In the genomic region with DNA sequence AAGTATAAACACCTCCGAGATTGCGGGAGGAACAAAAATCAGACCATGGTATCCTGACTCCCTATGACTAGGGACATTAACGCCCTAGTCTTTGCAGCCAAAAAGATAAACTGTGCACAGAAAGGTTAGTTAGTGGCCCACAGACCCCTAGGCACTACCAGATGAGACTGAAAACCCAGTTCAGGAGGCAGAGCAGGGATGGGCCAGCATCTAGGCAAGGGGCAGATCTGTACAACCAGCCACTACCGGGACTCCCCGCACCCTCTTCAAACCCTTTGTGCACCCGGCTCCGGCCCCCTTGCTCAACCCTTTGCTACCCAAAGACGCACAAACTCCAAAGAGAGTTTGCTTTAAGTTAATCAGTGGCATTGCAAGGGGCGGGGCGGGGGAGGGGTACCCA, we compare ENCODE assay signal across 10 mouse cellular contexts. TPM values are rescaled to one million over a fixed set of nuclear protein-coding genes. Genes with fewer than 3 reads are reported as not detected.
DNase-seq lines count a peak whose midpoint lies in the region; ATAC-seq and TF ChIP-seq lines count a peak whose summit lies in the region.
"Had no signal": no experiment of that assay in that cellular context is flagged by ENCODE, and none has a peak within 500 bp of the region (broad histone marks: within the 10 kb centered on the region; RNA-seq: fewer than 3 reads in every experiment).

No protein-coding gene starts in this region.

- no peaks in the 10 kb centered on the region for H3K9me3 ChIP-seq in heart, embryonic 13.5 days
- no peaks in the 10 kb centered on the region for H3K9me3 ChIP-seq in E14TG2a.4 (ENCODE audit: low read length)
- H3K9me3 ChIP-seq in embryonic facial prominence, embryonic 12.5 days = no peaks in the 10 kb centered on the region
- no peaks in the 10 kb centered on the region for H3K9me3 ChIP-seq in liver, embryonic 14.5 days (ENCODE audit: control insufficient read depth, low read length)

- intact Hi-C loops in heart, postnatal 36 days (cut with DNase I) = loop anchor here (5.0 kb wide), 3 partner anchors 174 to 276 kb away; no protein-coding TSS in a partner anchor
- intact Hi-C loops in gastrocnemius, postnatal 36 days (cut with DNase I) = no loop called here

- WGBS in heart, embryonic 13.5 days = 4% methylated on average over 10 of the region's 10 CpGs
- WGBS in embryonic facial prominence, embryonic 12.5 days = 2% methylated on average over 10 of the region's 10 CpGs
- WGBS in liver, embryonic 14.5 days (ENCODE audit: insufficient replicate concordance) = 3% methylated on average over 10 of the region's 10 CpGs

- peaks cover 79% of the 10 kb centered on the region for H3K27me3 ChIP-seq in heart, embryonic 13.5 days (replicated peaks)
- H3K27me3 ChIP-seq in E14TG2a.4 (ENCODE audit: insufficient read depth, low read length) = peaks cover 10% of the 10 kb centered on the region; the same call in 1 of the 2 replicates
- H3K27me3 ChIP-seq in embryonic facial prominence, embryonic 12.5 days = peaks cover 50% of the 10 kb centered on the region
- peaks cover 51% of the 10 kb centered on the region for H3K27me3 ChIP-seq in liver, embryonic 14.5 days (ENCODE audit: control insufficient read depth, insufficient read depth, low read length)

- no peak overlapping the region for H3K9ac ChIP-seq in heart, embryonic 13.5 days
- no peak overlapping the region for H3K9ac ChIP-seq in embryonic facial prominence, embryonic 12.5 days
- H3K9ac ChIP-seq in liver, embryonic 14.5 days (replicated peaks) = no peak overlapping the region

- no peak for DNase-seq in heart, postnatal 36 days
- peak in 1 of 3 experiments; percentile 34 for DNase-seq in liver, embryonic 14.5 days (ENCODE audit: low read depth in 3 of 3, low spot score in 3 of 3)
- no peak for DNase-seq in gastrocnemius, postnatal 36 days
- DNase-seq in layer of hippocampus, adult 9-10 months (ENCODE audit: low spot score) = no peak
- DNase-seq in urinary bladder, postnatal 4 days (ENCODE audit: low spot score in 2 of 2) = no peak
- DNase-seq: adrenal gland, postnatal 10 days had no signal

- H3K4me3 ChIP-seq in heart, embryonic 13.5 days = peak overlapping the region; percentile 54
- H3K4me3 ChIP-seq in E14TG2a.4 (replicated peaks; ENCODE audit: low read length) = peak overlapping the region; percentile 89
- peak overlapping the region; percentile 37 for H3K4me3 ChIP-seq in embryonic facial prominence, embryonic 12.5 days
- peak overlapping the region in 1 of 2 experiments; percentile 6; a peak in 1 of 4 replicates for H3K4me3 ChIP-seq in liver, embryonic 14.5 days (ENCODE audit: insufficient read depth in 1 of 2, low read depth in 2 of 2, low read length in 2 of 2)

- no peaks in the 10 kb centered on the region for H3K36me3 ChIP-seq in heart, embryonic 13.5 days
- peaks cover 76% of the 10 kb centered on the region for H3K36me3 ChIP-seq in E14TG2a.4 (ENCODE audit: insufficient read depth, low read length)
- H3K36me3 ChIP-seq in embryonic facial prominence, embryonic 12.5 days = no peaks in the 10 kb centered on the region
- H3K36me3 ChIP-seq in liver, embryonic 14.5 days (replicated peaks; ENCODE audit: control insufficient read depth, insufficient read depth, low read depth) = no peaks in the 10 kb centered on the region

- peak overlapping the region; percentile 85 for H3K4me2 ChIP-seq in heart, embryonic 13.5 days
- H3K4me2 ChIP-seq in embryonic facial prominence, embryonic 12.5 days (replicated peaks) = peak overlapping the region; percentile 27
- H3K4me2 ChIP-seq in liver, embryonic 14.5 days (ENCODE audit: low read depth) = peak overlapping the region; percentile 45

- no peak for TF ChIP-seq EP300 in liver, embryonic 14.5 days (IDR thresholded peaks at IDR 0.05; ENCODE audit: low read depth)

- H3K27ac ChIP-seq in heart, embryonic 13.5 days (replicated peaks) = no peak overlapping the region
- H3K27ac ChIP-seq in embryonic facial prominence, embryonic 12.5 days = no peak overlapping the region
- H3K27ac ChIP-seq in liver, embryonic 14.5 days = no peak overlapping the region

- no peak for ATAC-seq in heart, embryonic 13.5 days (ENCODE audit: extremely low read depth, insufficient number of reproducible peaks, low FRiP score, low TSS enrichment)
- ATAC-seq in embryonic facial prominence, embryonic 12.5 days (ENCODE audit: insufficient number of reproducible peaks, insufficient read depth, low FRiP score, low TSS enrichment) = no peak
- peak; percentile 44; the same call in 1 of the 2 replicates for ATAC-seq in liver, embryonic 14.5 days (ENCODE audit: insufficient read depth)

- TF ChIP-seq CTCF in E14TG2a.4 (conservative IDR thresholded peaks at IDR 0.05; ENCODE audit: low read length) = no peak
- no peak for TF ChIP-seq CTCF in liver, embryonic 14.5 days (IDR thresholded peaks at IDR 0.05; ENCODE audit: low read depth)

- H3K4me1 ChIP-seq in heart, embryonic 13.5 days = peaks cover 35% of the 10 kb centered on the region
- peaks cover 68% of the 10 kb centered on the region for H3K4me1 ChIP-seq in E14TG2a.4 (replicated peaks; ENCODE audit: low read depth, low read length)
- H3K4me1 ChIP-seq in embryonic facial prominence, embryonic 12.5 days = peaks cover 20% of the 10 kb centered on the region; the same call in 1 of the 2 replicates
- peaks cover 0 to 2% of the 10 kb centered on the region in 2 experiments; a peak in 1 of 4 replicates for H3K4me1 ChIP-seq in liver, embryonic 14.5 days (replicated peaks; ENCODE audit: control insufficient read depth in 2 of 2, insufficient read depth in 2 of 2, low read length in 1 of 2)

RNA-seq across cellular contexts. Expression of a gene that starts 14.4 kb away (rescaled TPM):
- polyA plus RNA-seq in heart, embryonic 13.5 days (2015; fragmentation: Nextera tagmentation; extraction: Ambion mirVana) = 0.39 and 0.40 TPM in 2 replicates
- total RNA-seq in heart, postnatal 36 days (2021) = under 1 TPM; 0.58 to 0.92 TPM
- 3.0 and 6.8 TPM in 2 replicates for polyA plus RNA-seq in embryonic facial prominence, embryonic 12.5 days (2016; fragmentation: Nextera tagmentation; extraction: Ambion mirVana)
- polyA plus RNA-seq in liver, embryonic 14.5 days (2012; rRNA removed) = 2.5 and 2.8 TPM in 2 replicates
- polyA plus RNA-seq in liver, embryonic 14.5 days (2014; fragmentation: Nextera tagmentation; extraction: Ambion mirVana) = 1.4 and 1.5 TPM in 2 replicates
- under 1 TPM; 0.18 to 0.37 TPM for total RNA-seq in gastrocnemius, postnatal 36 days (2021)
- total RNA-seq: layer of hippocampus, postnatal 10 days had no signal

Comparison
In these comparisons a context has a peak if more than half of its experiments do, and no peak if none do; other contexts are left out.
1. H3K4me2 ChIP-seq: peak in every context shown above with its lines; median percentile 85 in heart, embryonic 13.5 days; 45 in liver, embryonic 14.5 days; 27 in embryonic facial prominence, embryonic 12.5 days.